Mouse (Mus musculus): ENCODE measurements at regions not wholly inside any gene's neighbourhood (a gene's known extent, or its start where the extent isn't known, plus 50 kb on each side); places are given as distances from the start of the nearest gene placed in this dataset.

DNA sequence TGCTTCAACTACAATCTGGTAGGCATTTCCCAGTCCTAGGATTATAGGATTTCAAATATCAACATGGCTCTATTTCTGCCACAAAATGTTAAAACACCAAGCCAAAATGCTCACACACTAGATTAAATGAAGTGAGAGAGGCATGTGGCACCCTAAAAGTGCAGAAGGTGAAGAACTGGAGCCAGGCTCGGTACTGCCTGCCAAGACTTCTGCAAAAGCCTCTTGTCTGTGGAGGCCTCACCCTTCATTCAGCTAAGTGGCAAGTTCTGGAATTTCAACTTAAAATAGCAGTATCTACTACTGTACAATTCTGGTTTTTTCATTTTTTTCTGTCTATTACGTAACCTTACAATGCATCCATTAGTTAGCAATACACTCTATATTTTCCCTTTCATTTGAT lies 649.9 kb downstream of the Gsdmc2 start:
- TF ChIP-seq POLR2A (IDR thresholded peaks at IDR 0.05; ENCODE audit: extremely low read depth, insufficient read depth, low read length) (no peak), CTCF (IDR thresholded peaks at IDR 0.05; ENCODE audit: low read depth, low read length) (no peak)
